Mouse (Mus musculus) heart, adult 18-20 months (tissue): ENCODE measurements around the gene Ikzf1. TPM values are rescaled to one million over a fixed set of nuclear protein-coding genes. Genes with fewer than 3 reads are reported as not detected.
A peak's percentile ranks its signal among the peaks of the same experiment; 100 is the strongest.

Experiments used
- DNase-seq, 2 experiments: peaks; one replicate each; pipeline ENCODE4 v3.0.0; 2021 to 2022; ENCODE audit warnings: mixed read lengths in 1 of 2
- long read RNA-seq, 2 experiments: library from polyadenylated mRNA; stranded (forward); transcript quantifications; one replicate each; pipeline ENCODE4 v2.0.0; 2021
- total RNA-seq, 2 experiments: library from RNA; stranded (reverse); gene quantifications; 2 replicates each; pipeline ENCODE4 v1.2.3; 2021

Ikzf1 gene
- total RNA-seq = 1 to 10 TPM in 1 of 2 experiments, under 1 TPM in 1; 0.99 to 6.6 TPM
- long read RNA-seq, experiment 1 = 0 reads
- long read RNA-seq, experiment 2 = 0 reads

DNA sequence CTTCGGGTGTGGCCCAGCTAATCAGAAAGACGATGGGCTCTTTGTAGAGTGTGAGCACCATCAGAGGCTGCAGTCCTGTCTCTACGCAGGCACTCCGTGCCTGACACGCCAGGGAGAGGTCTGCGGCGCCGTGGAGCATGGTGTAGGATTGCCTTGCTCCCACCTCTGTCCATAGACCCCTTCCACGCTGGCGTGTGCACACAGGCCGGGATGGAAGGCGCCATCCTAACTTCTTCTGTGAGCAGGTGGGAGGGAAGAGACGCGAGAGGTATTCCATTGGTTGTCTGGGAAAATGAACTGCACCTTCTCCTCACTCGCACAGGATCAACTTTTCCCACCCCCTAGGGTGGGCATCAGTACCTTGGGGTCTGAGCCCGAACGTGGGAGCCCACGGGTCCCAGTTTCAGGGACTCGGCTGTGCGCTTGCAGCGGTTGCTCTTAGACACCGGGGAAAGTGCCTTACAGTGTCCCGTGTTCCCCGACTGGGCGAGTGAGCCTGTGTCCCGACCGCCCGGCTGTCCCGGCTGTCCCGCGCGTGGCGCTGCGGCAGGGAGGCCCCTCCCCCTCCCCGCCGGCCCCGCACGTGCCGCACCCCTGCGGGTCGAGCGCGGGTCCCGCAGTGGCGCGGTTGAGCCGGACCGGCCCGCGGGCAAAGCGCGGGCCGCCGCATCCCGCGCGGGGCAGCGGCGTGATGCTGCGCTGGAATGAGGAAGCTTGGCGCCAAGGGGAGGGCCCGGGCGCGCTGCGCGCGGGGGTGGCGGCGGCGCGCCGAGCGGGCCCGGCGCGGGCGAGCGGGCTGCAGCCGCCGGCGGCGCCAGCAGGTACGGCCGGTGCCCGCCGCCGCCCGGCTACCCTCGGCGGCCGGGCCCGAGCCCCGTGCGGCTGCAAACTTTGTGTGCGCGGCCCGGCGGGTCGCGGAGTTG, at the start of gene Ikzf1:
Gene Ikzf1 (plus strand): TSS at position 74 of the 923 bp plus-strand sequence.
- DNase-seq = no peak

DNA sequence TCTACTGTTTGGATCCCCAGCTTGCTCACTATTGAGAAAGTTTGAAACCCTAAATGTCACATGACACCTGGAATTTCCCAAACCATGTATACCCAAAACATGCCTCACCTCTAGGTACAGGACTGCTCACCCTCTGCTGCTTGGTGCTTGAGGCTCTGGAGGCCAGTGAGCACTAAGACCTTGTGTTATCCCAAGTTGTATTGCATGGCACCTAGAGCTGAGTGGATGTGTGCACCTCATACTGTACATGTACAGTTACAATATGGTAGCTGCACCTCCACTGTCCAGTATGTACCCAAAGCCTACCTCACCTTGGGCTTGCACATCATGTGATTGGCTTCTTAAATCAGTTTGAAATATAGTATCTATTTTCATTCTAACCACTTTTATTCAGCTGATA, 40.5 kb upstream of the Ikzf1 start:
- DNase-seq = no peak

DNA sequence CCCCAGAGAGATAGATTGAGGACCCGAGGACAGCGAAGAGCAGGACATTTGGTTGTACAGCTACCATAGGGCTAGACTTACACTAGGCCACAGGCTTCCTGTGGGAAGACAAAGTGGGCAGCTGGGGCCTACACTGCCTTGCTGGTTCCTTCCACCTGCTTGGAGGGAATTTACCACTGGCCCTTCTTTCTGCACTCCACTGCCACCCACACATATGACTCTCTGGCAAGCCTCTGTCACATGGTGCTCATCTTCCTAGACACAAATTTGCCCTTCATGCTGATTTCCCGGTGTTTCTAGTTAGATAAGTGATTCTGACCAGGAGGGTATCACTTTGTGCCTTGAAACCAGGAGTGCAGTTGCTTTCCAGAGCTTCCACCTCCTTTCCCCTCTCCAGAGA, 28.4 kb upstream of the Ikzf1 start:
- DNase-seq = no peak

DNA sequence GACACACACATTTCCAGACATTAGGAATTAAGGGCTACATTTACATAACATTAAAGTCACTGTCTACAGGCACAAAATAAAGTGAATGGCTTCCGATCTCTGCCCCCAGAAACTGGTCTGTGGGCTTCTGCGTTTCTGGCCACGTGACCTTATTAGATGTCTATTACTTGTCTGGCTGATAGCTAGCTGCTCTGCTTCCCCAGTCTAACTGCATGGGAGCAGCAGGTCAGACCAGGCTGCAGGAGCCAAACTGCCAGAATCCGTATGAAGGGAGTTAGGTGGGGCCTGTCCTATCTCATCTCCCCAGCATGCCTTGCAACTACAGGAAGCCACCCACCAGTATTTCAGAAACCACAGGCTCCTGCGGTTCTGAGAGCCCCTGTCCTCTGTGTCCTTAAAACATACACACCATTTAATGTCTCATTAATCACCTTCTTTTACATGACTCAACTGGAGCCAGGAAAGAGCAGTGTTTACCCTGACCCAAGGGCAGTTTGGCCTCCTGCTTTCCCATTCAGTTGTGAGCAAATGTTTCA, 27.7 kb upstream of the Ikzf1 start:
- DNase-seq = peak in 1 of 2 experiments; percentile 10

DNA sequence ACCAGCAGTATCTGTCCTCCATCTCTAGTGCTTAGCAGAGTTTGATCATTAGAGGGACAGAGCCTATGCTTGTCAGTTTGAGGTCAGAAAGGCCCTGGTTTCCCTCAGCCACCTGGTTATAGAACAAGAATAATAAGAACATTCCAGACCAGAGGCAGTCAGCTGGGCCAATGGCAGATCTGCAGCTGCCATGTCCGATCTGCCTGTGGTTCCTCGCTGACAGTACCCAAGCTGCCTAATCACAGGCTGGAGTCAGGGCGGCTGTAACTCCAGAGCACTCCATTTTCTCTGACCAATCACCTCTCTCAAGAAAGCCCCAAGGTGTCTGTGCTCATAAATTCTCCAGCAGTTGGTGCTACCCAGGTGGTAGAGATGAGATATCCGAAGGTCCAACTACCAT, 27.2 kb upstream of the Ikzf1 start:
- no peak for DNase-seq

DNA sequence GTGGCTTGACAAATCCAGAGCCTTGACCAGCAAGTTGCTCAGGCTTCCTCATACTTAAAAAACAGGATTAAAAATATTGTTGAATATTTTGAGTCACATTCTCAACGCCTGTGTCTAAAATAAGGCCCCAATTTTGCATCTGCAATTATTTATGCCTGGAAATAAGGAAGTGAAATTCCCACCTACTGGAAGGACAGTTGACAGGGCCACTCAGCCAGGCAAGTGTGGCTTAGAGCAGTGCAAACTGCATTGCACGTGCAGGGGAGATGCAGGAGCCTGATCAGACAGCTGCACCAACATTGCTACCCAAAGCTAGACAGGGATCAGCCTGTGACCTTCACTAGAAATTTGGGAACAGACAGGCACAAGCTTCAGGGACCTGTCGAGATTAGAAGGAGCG, 26.0 kb upstream of the Ikzf1 start:
- DNase-seq = no peak

DNA sequence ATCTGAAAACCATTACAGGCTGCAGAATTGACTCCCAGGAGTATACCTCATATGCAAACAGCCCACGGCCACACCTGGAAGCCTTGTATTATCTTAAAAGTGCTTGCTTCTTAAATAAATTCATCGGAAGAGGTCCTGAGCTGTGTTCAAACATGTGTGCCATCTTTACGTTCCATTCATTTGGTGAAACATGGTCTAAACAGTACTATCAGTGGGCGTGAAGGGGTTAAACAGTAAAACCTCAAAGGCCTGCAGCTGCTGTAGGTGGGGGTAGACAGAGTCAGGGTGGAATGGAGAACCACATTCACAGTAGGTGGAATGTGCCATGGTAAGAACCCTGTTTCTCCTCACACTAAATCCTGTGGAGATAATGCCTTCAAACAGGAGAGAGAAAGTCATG, 24.2 kb upstream of the Ikzf1 start:
- DNase-seq = no peak

DNA sequence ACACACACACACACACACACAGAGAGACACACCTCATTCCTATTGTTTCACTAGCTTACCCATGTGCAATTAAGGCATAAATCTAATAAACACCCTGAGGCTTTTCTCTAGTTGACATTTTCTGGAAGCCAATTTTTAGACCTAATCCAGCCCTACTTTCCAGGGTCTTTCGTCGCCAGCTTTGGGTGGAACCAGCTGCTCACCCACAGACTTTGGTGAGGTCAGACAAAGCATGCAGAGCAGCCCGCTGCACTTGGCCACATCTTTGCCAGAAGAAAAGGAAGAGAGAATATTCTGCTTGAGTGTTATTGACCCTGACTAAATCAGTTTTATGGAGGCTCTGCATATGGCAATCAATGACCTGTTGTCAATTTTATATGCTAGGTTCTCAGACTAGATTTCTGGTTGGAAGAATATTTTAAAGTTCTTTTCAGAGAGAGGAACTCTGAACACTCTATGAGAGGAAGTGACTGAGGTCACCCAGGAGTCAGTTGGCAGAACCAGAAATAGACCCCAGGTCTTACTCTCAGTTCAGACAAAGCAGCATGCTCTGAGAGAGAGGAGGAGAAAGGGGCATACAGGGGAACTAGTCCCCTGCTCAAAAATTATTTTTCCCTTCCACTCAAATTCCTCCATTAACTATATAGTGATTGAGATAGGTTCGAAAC, 17.4 kb upstream of the Ikzf1 start:
- no peak for DNase-seq

DNA sequence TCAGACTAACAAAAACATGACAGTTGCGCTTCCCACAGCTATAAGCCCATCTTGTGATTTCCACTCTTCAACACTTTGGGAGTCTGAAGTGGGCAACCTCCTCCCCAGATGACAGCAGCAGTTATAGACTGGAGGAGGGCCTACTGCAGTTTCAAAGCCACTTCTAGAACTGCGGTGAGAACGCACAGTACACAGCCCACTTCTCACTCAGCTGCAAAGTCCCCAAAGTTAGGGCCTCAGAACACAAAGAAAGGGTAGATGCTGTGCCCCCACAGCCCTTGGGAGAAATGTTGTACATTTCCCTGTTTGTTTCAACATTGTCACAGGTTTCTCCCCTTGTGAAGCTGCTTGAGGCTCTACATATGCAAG, 16.9 kb upstream of the Ikzf1 start:
- DNase-seq = no peak

DNA sequence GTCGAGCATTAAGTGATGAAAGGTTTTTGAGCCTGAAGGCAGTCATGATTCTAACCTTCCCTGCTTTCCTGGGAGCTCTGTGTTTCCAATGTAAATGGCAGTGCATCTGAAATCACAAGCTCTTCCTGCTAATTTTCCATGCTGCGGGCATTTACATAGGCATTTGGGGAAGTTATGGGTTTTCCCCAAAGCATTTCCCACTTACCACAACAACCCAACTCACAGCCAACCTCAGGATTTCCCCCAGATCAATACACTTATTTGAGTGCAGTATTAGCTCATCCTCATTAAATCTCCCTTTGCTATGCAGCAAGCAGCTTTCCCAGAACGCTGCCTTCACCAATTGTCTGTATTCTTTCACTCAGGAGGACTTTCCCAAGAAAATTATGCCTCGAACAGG, 11.8 kb upstream of the Ikzf1 start:
- no peak for DNase-seq

DNA sequence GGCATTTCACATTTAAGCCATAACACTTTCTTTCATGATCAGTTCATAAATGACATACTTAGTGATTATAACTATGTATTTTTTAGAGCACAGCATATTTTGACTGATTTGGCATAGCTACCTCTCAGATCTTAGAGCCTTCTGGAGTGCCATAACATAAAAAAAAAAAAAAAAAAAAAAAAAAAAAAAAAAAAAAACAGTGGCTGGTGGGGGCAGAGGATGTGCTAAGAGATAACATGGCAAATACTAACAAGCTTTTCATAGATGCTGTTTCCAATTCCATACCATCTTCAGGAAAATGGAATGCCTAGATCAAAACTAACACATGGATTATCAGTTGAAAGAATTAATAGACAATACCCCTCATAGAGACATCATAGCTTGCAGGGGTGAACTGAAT, 9.7 kb upstream of the Ikzf1 start:
- DNase-seq = no peak

DNA sequence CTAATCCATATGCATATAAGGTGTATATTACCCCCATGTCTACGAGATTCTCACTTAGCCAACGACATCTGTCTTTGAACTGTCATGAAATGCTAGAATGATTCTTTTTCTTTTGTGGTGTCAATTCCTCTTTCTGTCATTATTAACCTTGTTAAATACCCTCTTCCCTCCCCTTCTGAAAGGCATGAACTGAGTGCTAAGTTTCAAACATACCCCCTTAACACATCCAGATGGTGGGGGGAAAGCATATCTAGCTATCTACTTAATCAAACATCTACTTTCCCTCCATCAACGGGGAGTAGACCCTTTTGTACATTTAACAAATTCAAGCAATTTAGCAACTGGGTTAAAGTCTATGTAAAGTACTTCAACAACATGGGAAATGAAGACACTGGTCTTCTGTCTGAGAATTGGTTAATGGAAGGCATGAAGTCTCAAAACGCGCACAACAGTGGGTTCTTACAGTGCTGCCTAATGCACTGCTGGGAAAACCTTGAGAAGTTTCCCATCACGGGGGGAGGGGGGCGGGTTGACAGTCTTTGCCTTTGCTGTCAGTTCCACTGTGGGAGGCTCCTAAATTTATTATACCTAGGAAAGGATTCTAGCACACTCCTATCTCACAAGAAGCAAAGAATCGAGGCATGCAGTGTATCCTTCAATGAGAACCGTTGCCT, 8.6 kb upstream of the Ikzf1 start:
- DNase-seq = no peak

DNA sequence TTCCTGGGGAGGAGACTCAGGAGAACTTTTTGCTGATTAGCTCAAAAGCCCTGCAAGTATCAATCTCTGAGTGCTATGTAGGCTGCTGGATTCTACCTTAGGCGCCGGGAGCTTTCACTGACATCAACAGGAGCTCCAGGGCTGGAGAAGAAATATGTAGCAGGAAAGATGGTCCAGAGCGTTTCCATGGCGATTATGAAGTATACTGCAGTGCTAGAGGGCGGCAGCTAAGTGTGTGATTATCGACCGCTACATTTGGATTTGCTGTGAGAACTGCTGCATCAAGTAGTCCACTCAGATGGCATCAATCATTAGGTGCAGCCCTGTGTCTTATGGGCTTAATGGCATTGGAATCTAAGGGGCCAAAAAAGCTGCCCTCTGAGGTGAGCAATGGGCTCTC, 7.6 kb upstream of the Ikzf1 start:
- no peak for DNase-seq

DNA sequence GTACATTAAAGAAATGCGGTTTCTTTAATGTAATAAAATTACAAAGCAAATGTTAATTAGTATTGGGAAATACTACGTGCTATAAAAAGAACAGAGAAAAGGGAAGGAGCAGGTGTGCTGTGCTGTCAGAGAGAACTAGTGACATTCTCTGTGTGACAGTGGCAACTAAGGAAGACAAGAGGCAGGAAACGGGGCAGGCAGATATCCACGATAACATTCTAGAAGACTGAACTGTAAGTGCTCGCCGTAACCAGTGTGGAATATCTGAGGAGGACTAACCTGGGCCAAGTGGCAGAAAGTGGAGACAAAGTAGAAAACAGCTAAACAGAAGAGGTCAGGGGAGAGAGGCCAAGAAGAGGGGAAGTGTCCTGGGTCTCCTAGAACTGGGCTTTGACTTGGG, 5.8 kb upstream of the Ikzf1 start:
- DNase-seq = no peak

DNA sequence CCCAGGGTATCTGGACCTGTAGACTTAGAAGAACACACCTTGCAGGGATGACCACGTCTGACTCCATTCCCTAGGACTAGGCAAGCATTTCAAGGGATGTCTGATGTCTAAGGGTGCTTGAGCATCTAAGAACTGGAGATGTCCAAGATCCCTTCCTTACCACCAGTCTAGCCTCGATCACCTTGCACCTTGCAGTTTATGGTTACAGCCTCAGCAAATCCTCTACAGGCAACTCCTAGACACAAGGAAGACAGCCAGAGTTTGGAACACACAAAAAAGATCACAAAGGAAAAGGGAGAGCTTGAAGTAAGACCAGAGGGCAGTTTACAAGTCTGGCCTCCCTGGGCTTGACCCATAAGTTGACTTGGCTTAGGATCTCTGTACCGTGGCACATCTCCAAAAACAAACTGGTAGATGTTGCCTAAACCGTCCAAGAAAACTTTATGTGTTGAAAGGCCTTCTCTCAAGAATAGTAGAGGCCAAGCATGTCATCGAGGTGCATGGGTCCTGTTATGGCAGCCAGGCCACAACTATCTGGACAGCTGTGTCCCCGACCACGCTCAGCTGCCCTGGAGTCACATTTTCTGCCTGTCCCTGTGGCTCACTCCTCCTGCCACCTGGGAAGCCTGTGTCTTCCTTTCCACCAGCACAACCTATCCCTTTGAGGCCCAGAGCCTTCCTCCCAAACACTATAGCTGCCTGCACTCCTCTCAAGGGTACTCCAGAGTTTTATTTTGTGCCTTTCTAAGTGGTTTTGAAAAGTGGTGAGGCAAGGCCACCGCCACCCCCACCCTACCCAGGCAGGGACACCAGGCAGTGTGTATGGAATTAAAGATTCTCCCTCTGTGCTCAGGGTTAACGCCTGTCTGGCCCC, 510 bp upstream of the Ikzf1 start:
- DNase-seq = no peak

DNA sequence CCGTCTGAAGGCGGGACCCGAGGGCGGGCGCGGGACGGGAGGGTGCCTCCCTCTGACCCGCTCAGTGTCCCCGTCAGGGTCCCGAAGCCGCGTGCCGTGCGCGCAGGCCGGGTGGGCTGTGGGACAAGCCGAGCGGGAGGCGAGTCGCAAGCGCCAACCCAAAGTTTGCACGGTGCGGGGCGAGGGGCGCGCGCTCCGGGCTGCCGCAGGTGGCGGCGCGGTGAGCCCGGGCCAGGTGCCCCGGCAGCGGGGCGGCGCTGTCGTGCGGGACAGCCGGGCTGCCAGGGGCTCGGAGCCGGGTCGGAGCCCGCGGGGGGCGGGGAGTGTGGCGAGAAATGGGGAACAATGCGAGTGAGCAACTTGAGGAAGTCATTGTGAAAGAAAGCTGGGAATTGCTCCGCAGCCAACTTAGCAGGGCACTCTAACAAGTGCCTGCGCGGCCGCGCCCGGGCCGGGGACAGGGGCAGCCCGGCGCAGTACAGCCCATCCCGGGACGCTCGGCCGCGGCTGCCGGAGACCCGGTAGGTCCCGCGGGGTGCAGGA, 1.1 kb downstream of the Ikzf1 start:
- peak; percentile 59 to 81 for DNase-seq

DNA sequence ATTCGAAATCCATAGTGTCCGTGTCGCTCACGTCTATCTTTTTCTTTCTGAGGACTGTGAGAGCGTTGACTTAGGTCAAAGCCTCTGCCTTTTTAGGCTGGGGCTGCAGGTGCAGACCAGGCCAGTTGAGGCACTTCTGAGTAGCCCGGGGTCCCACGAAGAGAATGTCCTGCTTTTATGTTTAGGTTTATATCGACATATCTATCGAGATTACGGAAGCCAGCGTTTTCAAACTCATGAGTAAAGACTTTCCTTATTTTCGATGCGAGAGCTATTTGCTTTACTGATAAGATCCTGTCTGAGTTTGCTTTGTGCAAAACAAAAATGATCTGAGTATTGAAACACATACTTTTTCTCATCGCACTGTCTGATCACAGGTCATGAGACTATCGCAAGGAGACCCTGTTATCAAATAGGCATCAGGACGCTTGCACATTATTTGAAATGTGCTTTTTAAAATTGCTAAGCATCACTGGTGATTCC, 1.8 kb downstream of the Ikzf1 start:
- no peak for DNase-seq

DNA sequence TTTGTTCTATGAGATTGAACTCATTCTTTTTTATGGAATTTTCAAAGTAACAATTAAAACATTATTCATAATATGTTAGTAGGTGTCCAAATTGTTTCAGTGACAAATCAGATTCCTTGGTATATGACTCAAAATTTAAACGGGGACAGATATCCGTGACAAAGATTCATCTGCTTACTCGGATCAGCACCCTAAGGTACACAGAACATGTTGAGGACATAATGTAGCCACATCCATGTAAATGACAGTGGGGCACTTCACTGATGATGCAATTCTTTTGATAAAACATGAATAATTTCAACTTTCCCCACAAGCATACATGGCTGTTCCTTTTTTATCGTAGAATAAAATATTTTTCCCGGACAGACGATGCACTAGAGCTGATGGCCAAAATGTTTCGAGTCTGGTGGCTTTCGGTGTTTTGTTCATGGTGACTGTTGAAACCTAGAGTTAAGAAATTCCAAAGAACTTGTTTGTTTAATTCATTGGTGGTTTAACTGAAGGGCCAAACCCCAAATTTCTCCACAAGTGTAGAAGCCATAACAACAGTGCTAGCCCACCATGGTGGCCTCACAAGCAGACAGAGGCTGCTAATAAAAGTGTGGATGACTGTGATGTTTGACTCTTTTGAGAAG, 2.9 kb downstream of the Ikzf1 start:
- no peak for DNase-seq

DNA sequence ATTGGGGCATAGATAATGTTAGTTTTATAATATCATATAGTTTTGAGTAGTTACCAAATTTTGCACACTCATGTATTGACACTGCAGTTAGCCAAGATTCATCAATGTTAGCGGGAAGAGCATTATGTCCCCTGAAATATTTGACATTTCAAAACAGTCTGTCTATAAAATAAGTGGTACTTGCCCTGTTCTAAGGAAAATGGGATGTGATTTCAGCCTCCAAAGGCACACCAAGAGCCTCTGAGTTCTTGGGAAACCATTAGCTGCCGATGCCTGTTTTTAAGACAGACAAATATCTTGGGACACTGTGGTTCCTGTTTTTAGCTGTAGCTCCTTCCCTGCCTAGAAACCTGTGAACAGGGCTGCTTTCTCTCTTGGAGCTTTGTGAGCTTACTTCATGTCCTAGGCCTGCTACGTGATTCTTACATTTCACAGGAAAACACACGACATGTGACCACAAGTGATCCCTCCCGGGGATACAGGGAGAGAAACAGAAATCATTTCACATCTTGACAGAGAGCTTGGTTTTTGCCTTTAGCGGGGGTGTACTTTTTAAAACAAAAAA, 4.0 kb downstream of the Ikzf1 start:
- DNase-seq = no peak

DNA sequence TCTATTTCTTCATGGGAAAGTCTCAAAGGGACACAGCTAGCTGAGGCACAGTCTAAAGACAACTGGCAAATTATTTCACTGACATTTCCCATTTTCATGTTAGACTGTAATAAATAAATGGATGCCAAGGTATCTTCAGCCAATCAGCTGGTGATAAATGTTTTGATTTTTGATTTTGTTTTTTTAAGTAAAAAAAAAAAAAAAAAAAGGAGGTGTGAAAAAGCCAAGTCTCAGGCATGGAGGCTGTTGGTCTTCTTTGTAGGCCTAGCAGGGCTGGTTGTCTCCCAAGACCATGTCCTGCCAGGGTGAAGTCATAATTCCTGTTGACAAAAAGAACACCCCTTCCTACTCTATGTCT, 4.9 kb downstream of the Ikzf1 start:
- DNase-seq = no peak
